Mouse (Mus musculus): Measurements from ENCODE around the gene Coasy.

GRCm38 (mm10) chr11:101133037-101133436 is 50.7 kb downstream of the Coasy start:
- TF ChIP-seq POLR2A (IDR thresholded peaks at IDR 0.05; ENCODE audit: borderline replicate concordance, extremely low read depth, low read depth, low read length) (no peak), CTCF (IDR thresholded peaks at IDR 0.05; ENCODE audit: insufficient read depth, low read length) (no peak)

Measured in lung, adult 2 months (tissue).